Mouse (Mus musculus): ENCODE measurements around the gene Lkaaear1.

Gene Lkaaear1

DNA sequence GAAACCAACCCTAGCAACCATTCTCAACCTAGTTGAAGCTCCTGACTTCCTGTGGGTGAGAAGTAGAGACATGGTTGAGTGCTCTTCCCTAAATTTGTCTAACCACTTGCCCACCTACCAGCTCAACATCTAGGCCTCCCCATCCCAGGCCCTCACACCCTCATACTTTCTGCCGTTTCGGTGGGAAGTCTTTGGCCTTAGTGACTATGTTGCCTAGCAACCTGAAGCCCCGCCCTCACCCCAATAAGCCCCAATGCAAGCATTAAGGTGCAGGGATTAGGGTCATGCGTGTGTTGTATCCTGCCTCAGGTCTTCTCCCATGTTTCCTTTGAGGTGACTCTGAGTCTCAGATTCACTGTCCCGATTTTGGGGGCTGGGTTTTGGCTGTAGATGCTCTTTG is at the start of gene Lkaaear1:
TSS of gene Lkaaear1 (minus strand) at position 202 of the 400 bp plus-strand sequence.
- no peak for DNase-seq

DNA sequence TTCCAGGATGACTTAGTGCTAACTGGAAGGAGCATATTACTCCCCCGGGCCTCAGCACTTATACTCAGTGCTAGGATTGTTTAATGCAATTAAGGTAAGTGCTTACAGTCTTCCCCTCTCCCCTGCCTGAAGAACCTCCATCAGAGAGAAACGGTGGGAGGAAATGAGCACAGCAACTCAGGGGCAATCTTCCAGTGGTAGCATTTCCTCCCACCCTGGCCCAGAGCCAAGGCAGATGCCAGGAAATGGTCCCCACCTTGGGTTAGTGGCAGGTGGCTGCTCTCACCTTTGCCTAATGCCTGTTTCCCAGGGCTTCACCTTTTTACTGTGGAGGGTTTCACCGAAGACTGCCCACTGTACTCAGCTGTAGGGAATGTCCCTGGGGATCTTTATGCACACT is 31.8 kb upstream of the Lkaaear1 start:
- no peak for DNase-seq

DNA sequence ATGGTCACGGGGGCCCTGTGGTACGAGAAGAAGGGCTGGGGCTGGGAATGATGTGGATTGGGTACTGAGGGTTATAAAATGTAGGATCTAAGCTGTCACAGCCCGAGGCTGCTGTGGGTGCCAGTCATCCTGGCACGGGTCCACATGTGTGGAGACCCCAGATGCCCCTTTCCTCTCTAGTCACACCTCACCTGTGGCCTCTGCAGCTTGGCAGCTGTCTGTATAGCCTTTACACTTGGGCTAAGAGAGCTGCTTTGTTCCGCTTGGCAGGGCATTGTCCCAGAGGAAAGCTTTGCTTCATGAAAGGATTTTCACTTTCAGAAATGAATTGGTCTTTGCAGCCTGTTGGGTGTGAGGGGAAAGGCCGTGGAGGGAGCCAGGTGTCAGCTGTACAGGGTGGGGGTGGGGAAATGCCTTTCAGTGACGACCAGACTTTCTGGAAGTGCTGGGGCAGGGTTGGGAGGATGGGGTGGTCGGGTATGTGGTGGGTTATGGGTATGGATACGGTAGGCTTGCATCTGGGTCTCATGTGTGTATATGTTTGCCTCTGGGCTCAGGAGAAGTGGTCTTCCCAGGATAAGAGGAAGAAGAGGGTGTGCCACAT is 29.5 kb upstream of the Lkaaear1 start:
- DNase-seq, result no peak

DNA sequence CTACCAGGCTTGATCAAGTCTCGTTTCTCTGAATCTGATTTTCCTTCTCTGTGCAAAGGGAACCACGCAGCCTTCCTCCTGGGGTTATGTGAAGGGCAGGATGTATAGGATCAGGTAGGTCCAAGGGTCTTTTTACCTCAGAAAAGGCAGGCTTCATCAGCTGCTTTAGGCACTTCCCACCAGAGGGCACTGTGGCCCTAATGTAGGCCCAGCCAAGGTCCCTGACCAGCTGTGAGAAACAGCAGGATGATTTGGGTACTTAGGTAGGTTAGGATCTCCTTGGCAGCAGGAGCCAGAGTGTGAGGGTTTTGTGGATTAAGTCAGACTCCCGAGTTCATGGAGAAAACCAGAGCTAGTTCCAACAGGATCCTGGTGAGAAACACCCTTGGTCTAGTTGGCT is 24.0 kb upstream of the Lkaaear1 start:
- peak; percentile 37 for DNase-seq

DNA sequence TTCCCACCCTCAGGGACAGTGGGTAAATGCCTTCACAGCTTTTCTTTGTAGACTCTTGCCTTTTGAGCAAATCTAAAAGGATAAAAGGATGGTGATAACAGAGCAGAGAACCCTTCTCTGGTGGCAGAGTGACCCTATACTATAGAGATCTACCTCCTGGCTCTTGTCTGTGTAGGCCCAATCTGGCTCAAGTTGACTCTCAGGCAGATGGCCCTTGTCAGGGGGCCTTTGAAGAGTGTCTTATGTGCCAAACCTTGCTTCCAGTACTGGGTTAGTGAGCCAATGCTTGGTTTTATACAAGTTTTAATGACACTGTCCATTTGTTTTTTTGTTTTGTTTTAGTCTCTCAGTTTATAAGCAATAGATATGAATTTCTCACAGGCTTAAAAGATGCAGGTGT is 23.0 kb upstream of the Lkaaear1 start:
- no peak for DNase-seq

DNA sequence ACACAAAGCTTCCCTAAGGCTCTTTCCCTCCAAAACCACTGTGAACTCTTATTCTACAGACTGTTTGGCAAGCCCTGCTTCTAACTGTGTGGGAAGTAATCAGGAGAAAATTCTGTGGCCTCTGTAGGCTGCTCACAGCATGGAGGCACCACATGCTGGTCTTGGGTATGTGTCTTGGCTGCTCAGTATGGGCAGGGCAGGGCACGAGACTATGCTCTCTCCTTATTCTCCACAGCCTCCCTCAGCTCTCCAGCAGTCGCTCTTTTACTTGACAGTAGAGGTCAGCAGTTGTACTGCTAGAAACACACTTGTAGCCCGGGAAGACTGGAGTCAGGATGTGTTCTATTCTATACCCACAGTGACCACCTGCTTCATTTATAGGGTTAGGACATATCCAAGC is 21.8 kb upstream of the Lkaaear1 start:
- DNase-seq, result no peak

DNA sequence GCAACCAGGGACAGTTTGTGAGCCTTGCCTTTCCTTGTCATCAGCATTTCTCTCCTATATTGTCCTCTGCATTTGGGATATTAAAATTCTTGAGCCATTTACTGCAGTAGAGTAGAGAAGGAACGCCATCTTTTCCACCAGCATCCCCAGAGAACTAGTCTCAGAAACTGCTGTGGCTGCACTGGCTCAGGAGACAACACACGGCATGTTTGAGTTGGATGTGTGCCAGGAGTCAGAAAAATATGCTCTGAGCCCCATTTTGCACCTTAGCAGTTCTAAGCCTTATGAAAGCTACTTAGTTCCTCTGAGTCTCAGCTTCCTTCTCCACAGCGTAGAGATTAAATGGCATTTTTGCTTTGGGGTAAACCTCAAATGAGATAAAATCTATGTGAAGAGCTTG is 18.7 kb upstream of the Lkaaear1 start:
- DNase-seq, result no peak

DNA sequence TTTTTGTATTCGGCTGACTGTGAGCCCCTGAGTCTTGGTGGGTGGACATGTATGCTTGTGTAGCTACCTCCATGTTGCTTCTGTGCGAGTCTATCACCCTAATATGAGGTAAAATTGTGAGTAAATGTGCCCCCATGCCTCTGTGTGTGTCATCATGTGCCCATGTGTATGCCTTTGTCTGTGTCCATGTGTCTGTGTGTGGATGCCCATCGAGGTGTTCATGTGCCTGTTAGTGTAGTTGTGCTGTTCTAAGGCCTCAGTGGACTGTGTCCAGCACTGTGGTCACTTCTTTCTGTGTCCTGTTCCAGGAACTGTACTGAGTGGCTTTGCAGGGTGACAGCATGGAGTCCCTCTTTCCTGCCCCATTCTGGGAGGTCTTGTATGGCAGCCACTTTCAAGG is 17.1 kb upstream of the Lkaaear1 start:
- no peak for DNase-seq

DNA sequence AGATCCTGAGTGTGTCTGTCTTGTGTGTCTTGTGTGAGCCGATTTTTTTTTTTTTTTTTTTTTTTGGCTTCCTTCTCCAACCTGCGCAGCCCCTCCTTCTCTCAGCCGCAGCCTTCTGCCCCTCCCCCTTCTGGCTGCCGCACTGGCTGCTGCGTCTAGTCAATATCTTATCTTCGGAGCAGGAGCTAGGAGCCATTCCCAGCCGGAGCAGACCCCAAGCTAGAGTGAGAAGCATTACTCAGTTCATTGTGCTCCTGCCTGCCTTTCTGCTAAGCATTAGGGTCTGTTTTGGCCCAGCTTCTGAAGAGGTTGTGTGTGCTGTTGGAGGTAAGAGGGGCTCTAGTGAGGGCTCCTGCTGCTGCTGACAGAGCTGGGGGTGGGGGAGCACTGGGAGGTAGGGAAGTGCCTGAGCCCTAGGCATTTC is 16.7 kb upstream of the Lkaaear1 start, which contains the start of gene Oprl1:
TSS of gene Oprl1 (plus strand) at position 114 of the 424 bp plus-strand sequence.
- DNase-seq, result peak; percentile 71

DNA sequence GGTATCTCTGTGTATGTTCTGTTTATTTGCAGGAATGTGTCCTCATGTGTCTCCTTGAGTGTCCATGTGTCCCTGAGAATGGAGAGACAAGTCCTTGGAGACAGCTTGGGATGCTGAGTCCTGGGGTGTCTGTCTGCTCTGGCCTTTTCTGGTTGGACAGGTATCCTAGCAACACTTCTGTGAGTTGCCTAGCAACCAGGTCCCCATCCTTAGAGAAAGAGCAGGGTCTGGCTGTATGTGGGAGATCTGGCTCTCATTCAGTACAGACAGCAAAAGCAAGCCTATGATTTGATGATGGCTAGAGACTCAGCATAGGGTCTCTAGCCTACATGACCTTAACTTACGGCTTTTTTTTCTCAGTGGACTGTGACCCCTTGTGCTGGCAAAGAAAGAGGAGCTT is 15.5 kb upstream of the Lkaaear1 start:
- no peak for DNase-seq

DNA sequence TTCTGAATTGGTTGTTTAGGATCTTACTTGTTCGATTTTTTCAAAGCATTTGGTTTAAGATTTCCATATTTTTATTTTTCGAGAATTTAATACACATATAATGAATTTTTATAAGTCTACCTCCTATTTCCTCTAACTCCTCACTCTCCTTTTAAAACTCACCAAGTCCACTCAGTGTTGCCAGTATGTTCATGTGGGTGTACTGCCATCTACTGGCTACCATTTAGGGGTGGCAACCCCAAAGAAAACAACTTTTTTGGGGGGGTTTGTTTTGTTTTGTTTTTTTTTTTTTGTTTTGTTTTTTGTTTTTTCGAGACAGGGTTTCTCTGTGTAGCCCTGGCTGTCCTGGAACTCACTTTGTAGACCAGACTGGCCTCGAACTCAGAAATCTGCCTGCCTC is 8.4 kb upstream of the Lkaaear1 start:
- no peak for DNase-seq

DNA sequence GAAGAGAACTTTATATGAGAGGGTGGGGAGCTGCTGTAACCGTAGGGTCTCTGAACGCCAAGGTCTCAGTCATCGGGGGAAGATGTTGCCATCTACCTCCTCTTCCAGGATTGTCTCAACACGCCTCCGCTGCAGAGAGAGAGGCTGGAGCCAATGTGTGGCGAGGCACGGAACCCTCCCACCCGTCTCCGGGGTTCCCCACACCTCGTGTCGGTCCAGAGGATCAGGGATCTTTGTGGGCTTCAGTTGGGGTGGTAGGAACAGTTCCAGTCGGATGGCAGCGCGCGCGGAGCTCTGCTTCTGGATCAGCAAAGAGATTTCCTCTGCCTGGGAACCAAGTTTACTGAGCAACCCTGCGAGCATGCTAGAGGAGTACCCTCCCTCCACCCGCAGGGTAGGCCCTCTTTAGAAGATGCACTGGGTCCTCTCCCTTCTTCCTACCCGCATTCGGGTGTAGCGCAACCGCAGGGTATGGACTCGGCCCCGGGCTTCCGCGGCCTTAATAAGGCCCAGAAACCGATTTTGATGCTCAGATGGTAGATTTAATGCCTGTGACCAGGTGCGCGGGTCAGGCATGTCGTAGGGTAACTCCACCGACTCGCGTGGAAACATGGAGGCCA is 1.3 kb downstream of the Lkaaear1 start:
- no peak for DNase-seq

DNA sequence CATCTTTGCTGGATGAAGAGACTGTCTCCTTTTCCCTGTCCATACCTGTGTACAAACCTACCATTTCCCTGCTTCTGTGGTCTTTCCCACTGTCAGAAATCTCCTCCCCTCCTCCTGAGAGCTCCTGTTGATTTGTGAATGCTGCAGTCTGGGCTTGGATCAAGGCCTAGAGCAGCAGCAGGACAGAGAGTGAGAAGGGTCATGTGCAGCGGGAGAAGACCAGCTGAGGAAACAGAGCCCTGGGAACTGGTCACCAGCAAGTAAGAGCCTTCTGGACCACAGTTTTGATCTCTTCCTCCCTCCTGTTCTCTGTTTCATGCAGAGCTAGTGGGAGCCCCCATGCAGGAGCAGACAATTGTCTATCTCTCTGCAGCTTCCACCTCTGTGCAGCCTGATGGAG is 2.5 kb downstream of the Lkaaear1 start:
- DNase-seq, result no peak

DNA sequence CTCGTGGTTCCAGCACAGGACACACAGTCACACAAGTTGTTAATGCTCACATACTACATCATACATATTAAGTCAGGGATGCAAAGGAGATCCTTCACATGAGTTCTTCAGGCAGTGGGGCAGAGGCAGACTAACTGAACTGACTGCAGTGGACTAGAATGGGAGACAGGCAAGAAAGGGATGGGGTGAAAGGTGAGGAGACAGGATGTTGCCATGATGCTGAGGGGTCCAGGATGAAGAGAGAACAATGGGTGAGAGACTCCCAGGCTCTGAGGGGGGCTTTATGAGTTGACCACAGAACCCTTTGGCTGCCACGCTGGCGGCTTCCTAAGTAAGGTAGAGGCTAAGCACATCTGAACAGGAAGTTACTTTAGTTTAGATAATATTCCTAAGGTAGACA is 3.7 kb downstream of the Lkaaear1 start:
- DNase-seq, result no peak

DNA sequence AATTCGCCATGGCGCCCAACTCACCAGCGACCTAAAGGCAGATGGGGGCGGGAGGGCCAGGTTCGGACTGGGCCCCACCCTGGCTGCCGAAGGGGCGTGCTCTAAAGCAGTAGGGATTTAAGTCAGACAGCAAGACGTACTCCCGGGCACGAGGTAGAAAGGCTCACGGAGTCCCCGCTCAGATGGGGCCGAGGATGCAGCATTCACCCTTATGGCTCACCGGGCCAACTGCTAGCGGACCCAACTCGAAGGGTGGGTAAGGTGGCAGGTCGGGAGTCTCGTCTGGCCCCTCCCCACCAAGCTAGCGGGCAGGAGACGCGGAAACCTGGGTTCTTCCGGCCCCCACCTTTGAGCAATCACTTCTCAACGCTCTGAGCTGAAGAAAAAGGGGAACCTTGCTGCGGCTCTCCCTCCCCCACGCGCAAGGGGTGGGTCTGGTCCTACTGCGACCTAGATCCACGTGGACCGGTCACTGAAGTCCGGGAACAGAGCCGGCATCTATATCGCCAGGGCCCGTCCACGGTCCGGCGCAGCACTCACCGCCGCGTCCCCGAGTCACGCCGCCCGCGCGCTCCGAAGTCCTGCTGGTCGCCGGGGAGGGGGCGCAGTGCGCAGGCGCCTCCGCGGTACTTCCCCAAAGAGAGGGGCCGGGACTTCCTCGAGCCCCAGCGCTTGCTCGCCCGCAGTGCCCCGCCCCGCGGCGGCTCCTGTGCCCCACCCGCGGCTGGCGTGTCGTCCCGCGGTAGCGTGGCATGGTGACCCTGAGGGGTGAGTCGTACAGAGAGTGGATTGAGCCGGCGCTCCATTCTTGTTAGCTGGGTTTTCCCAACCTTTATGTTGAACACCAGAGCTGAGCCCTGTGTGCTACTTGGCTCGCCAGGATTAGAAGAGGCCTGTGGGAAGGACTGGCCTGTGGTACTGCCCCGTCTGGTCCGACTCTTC is 4.6 kb downstream of the Lkaaear1 start, which contains the start of gene Rgs19:
TSS of gene Rgs19 (minus strand) at position 639 of the 942 bp plus-strand sequence.
- DNase-seq, result peak; percentile 75

DNA sequence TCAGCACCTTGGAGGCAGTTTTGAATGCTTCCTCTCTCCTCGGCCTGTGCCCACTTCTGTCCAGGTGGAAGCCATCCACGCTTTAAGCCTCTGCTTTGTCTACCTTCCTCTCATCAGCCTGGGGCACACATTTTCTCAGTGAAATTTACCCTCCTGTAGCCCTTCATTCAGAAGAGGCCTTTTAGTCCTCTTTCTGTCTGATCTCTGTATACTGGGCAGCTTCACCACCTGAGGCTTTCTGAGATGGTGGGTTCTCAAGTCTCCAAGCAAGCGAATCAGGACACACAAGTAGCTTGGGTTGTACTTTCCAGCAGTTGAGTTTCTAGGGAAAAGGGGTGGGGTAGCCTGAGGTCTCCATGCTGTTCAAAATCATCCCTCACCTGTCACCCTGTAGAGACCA is 5.9 kb downstream of the Lkaaear1 start:
- DNase-seq, result no peak

DNA sequence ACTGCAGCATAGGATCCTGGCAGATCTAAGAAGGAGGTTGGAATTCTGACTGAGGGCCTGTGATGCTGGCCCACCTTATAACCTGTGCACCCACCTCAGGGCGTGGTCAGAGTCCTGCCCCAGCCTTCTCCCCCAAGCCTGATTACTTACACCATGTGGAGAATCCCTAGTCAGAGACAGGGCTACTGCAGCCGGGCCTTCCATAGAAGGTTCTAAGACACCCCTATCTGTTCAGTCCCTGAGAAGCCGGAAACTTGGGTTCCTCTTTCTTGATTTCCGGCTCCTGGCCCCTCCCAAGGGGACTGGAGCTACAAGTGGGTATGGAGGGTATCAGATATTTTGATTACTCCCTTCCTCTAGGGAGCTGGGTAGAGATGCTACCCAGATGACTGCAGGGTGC is 6.7 kb downstream of the Lkaaear1 start:
- no peak for DNase-seq

DNA sequence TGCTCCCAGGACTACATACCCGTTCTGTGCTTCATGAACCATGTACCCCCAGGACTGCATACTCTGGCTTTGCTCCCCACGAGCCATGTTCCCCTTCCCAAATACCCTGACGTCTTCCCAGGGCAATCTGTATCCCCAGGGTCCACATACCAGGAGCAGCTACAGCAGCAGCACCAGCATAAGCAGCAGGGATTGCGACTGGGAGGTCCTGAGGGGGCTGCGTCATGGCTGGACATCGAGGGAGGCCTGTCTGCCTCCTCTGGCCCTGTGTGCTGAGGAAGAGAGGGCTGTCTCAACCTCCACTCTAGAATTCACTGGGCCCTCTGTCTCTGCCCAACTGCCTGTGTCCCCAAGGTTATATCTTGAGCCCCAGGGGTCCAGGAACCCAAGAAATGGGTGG is 7.2 kb downstream of the Lkaaear1 start:
- DNase-seq, result no peak

DNA sequence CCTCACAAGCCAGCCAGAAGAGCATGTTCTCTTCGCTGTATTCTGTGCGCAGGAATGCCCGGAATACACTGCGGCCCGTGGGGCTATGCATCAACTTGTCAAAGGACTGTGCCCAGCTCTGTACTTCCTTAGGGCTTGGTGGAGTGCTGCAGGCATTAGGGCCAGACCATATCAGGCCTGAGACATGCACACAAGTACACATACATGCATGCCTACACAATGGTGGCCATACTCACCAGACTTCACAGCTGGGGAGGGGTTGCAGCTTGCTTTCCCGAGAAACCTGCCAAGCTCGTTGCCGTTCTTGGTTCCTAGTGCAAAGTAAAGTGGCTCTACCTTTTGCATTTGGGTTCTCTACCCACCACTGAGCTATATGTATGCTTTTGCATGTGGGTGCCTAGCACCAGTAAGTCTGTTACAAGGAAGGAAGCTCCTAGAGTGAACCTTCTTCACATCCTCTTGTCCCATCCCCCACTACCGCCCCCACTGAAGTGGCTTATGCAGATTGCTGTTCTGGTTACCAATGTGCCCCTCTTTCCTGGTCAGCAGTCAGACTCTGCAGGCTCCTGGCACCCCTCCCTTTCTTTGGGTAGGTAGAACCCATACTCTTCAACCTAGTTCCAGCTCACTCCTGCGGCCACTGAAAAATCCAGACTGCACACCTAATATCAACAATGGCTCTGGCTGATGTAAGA is 8.6 kb downstream of the Lkaaear1 start:
- peak; percentile 60 for DNase-seq

DNA sequence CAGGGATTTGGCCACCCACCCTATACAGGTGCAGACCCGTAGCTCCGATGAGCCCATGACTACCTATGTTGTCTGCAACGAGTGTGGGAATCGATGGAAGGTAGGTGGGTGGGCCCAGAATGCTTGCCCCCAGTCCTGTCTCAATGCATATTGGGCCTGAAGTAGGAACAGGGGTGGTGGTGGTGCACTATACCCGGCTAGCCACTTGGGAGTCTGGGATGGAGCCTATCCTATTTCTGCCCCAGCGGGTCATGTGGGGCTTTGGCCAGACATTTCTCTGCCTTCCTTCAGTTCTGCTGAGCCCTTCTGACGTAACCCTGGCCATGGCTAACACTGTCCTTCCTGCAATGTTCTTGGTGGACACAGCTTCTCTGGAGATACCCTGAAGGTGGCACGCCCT is 10.7 kb downstream of the Lkaaear1 start:
- DNase-seq, result no peak

DNA sequence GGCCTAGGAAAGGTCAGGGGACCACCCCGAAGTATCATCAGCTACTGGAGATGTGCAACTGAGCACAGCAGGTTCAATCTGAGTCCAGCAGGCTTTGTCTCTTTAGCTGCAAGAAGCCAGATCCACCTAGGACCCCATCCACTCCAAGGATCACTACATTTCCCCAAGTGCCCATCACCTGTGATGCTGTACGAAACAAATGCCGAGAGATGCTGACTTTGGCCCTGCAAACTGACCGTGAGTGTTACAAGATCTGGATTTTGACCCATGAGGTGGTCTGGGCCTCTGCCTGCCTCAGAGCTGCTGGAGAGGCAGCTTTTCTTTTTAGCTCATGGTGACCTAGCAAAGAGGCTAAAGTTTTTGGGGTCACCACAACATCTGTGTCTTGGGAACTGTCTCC is 12.6 kb downstream of the Lkaaear1 start:
- no peak for DNase-seq

DNA sequence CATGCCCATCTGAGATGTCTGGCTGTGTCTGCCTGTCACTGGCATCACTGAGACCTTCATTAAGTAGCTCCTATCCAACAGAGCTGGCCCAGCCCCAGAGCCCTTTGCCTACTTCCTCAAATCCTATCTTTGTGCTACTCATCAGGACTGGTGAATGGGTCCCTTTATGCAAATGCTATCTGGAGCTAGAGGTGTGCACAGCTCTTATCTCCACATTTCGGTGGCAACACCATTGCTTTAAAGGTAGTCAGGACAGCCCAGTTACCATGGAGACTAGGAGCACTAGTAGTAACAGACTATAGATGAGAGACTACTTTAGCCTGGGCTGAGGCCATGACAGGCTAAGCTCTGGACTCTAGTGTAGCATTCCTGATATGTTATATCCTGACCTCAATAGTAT is 13.5 kb downstream of the Lkaaear1 start:
- no peak for DNase-seq

DNA sequence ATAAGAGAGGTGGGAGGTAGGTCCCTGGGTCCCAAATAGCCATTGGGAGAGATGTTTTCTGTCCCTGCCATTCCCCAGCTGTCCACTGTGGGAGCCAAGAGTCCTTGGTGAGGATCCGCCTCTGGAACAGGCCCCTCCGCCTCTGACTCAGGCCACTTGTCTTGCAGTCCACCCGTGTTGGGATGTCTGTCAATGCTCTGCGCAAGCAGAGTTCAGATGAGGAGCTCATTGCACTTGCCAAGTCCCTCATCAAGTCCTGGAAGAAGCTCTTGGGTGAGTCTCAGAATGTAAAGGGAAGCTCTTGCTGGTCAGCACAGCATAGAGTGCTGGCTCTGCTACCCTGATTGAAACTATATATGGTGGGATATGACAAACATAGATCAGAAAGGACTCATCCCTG is 14.9 kb downstream of the Lkaaear1 start:
- no peak for DNase-seq
